Mouse (Mus musculus) layer of hippocampus, adult 8-10 months (tissue): ENCODE data around the gene R3hdm2. TPM values are rescaled to one million over a fixed set of nuclear protein-coding genes. Genes with fewer than 3 reads are reported as not detected.

Experiments
- DNase-seq, 2 experiments: peaks; one replicate each; pipeline ENCODE4 v3.0.0; 2022; ENCODE audit warnings: low spot score in 2 of 2
- total RNA-seq, 4 experiments: library from RNA; stranded (reverse); gene quantifications; 2 replicates each; pipeline ENCODE4 v1.2.4; 2022

R3hdm2 gene
- total RNA-seq, 4 experiments from 2014 or later, result 159 to 182 (median 176) TPM

- DNase-seq, result peak; percentile 52 to 72
These were observed 162.0 kb downstream of the R3hdm2 start for GRCm38 (mm10) chr10:127542084-127542483.

DNA sequence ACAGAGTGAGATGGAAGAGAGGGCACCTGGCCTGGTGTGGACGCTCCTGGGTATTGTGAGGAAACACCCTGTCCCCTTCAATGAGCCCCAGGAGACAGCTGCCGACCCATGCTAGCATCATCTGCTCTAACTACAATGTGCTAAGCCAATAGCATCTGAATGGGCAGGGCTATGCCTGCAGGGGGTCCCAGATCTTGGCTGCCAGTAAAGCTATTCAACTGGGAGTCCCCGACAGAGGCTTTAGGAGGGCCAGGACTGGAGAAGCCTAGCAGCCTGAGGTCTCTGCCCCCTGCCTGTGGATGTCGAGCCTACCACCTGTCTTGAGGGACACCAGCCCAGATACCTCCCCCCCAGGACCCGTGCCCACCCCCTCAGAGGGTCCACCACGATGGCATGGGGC lies 162.6 kb downstream of the R3hdm2 start:
- DNase-seq, result no peak

DNA sequence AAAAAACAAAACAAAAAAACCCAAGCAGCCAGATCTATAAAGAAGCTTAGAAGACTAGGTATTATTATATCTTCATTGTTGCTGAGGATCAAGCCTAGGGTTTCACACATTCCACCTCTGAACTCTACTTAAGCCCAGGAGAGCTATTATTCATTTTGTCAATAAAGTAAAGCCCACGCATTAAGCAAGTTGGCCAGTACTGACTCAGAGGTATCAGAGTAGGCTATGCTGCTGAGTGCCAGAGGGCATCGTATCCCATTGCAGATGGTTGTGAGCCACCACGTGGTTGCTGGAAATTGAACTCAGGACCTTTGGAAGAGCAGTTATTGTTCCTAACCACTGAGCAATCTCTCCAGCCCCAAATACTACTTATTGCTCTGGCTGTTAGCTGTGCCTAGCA lies 163.8 kb downstream of the R3hdm2 start:
- DNase-seq, result no peak

DNA sequence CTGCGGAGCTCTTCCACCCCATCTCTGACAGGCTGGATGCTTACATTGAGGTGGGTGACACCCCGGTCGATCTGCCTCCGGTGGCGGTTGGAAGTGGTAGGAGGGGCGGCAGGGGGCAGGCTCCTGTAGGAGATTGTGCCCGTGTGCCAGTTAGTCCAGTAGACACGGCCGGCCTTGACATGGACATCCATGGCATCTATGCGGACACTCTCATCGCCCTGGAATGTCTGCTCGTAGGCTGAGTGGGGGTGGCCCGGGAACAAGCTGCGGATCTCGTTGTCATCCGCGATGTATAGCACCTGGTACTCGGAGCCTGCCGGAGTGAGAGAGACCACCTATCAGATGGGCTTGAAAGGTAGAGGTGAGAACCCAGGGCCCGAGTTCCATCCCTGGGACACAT lies 164.2 kb downstream of the R3hdm2 start:
- DNase-seq, result no peak

- DNase-seq, result no peak
These were observed 166.4 kb downstream of the R3hdm2 start for GRCm38 (mm10) chr10:127546505-127546904.

DNA sequence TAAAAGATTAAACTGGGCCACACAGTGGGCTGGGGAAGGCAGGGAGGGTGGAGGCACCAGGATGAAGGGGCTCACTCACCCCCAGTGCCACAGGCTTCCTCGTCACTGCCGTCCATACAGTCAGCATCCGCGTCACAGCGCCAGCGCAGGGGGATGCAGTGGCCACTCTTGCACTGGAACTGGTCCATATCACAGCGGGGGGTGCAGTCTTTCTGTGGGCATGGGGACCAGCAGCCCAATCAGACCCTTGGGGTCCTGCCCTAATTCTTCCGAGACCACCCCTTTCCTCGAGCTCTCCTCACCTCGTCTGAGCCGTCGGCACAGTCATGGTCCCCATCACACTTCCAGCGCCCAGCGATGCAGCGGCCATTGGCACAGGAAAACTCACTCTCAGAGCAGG lies 168.1 kb downstream of the R3hdm2 start:
- no peak for DNase-seq

Other genes starting within 250 kb of the R3hdm2 start
- 100 to 1,000 TPM; 113 to 123 (median 113) TPM for gene B4galnt1, start 215.1 kb upstream of the R3hdm2 start, total RNA-seq
- 10 to 100 TPM; 12.2 to 17.5 (median 14.4) TPM for gene Slc26a10, start 199.7 kb upstream of the R3hdm2 start, total RNA-seq
- 100 to 1,000 TPM; 310 to 386 (median 350) TPM for gene Arhgef25, start 190.2 kb upstream of the R3hdm2 start, total RNA-seq
- gene Dtx3, start 184.6 kb upstream of the R3hdm2 start, total RNA-seq, result 100 to 1,000 TPM; 214 to 267 (median 229) TPM
- gene Pip4k2c, start 168.7 kb upstream of the R3hdm2 start, total RNA-seq, result 100 to 1,000 TPM in 1 of 4 experiments, 10 to 100 TPM in 3; 95.0 to 107 (median 98.9) TPM
- gene Kif5a, start 117.0 kb upstream of the R3hdm2 start, total RNA-seq, result 100 to 1,000 TPM; 807 to 850 (median 831) TPM
- 100 to 1,000 TPM; 260 to 271 (median 262) TPM for gene Dctn2, start 114.0 kb upstream of the R3hdm2 start, total RNA-seq
- gene Mbd6, start 91.3 kb upstream of the R3hdm2 start, total RNA-seq, result 10 to 100 TPM; 56.3 to 61.6 (median 56.8) TPM
- gene Mars, start 68.5 kb upstream of the R3hdm2 start, total RNA-seq, result 10 to 100 TPM; 56.7 to 65.8 (median 63.9) TPM
- 1 to 10 TPM in 3 of 4 experiments, under 1 TPM in 1; 0.60 to 4.6 (median 2.2) TPM for gene Arhgap9, start 58.4 kb upstream of the R3hdm2 start, total RNA-seq
- 1 to 10 TPM; 2.7 to 4.0 (median 3.7) TPM for gene Gli1, start 38.4 kb upstream of the R3hdm2 start, total RNA-seq
- not detected for gene Inhbe, start 25.9 kb upstream of the R3hdm2 start, total RNA-seq
- gene Inhbc, start 9.9 kb upstream of the R3hdm2 start, total RNA-seq, result not detected
- gene Stac3, start 121.4 kb downstream of the R3hdm2 start, total RNA-seq, result 1 to 10 TPM; 2.1 to 3.5 (median 2.8) TPM
- gene Ndufa4l2, start 134.6 kb downstream of the R3hdm2 start, total RNA-seq, result 1 to 10 TPM; 2.9 to 4.4 (median 3.6) TPM
- gene Shmt2, start 142.1 kb downstream of the R3hdm2 start, total RNA-seq, result 10 to 100 TPM; 21.7 to 31.3 (median 29.1) TPM
- 1 to 10 TPM; 1.9 to 2.7 (median 2.3) TPM for gene Nxph4, start 154.2 kb downstream of the R3hdm2 start, total RNA-seq
- 100 to 1,000 TPM; 293 to 333 (median 304) TPM for gene Lrp1, start 240.8 kb downstream of the R3hdm2 start, total RNA-seq